In genomic region chr3:140949880-140950662, GRCm38 (mm10) we compare ENCODE assay signal across 10 mouse cellular contexts.
DNase-seq lines count a peak whose midpoint lies in the region; ATAC-seq and TF ChIP-seq lines count a peak whose summit lies in the region.
"Had no signal": no experiment of that assay in that cellular context is flagged by ENCODE, and none has a peak within 500 bp of the region (broad histone marks: within the 10 kb centered on the region; RNA-seq: fewer than 3 reads in every experiment).

No protein-coding gene starts in this region.

- no peak for TF ChIP-seq EP300 in CH12.LX (IDR thresholded peaks at IDR 0.05; ENCODE audit: low read length)

- H3K9me3 ChIP-seq in CH12.LX (replicated peaks; ENCODE audit: low read length) = no peaks in the 10 kb centered on the region
- H3K9me3 ChIP-seq in forebrain, embryonic 11.5 days (ENCODE audit: control insufficient read depth, low read length) = no peaks in the 10 kb centered on the region
- H3K9me3 ChIP-seq in liver, embryonic 16.5 days (replicated peaks; ENCODE audit: control insufficient read depth, low read length) = no peaks in the 10 kb centered on the region
- H3K9me3 ChIP-seq: limb, embryonic 15.5 days had no signal

- peaks cover 0 to 4% of the 10 kb centered on the region in 2 experiments; a peak in 2 of 4 replicates for H3K4me1 ChIP-seq in CH12.LX (ENCODE audit: control insufficient read depth in 1 of 2, insufficient read depth in 2 of 2)
- no peaks in the 10 kb centered on the region; the same call in 1 of the 2 replicates for H3K4me1 ChIP-seq in forebrain, embryonic 11.5 days (replicated peaks; ENCODE audit: control insufficient read depth, insufficient read depth, low read length)
- H3K4me1 ChIP-seq in liver, embryonic 16.5 days (ENCODE audit: control insufficient read depth, low read depth, low read length) = peaks cover 6% of the 10 kb centered on the region
- H3K4me1 ChIP-seq: limb, embryonic 15.5 days had no signal

- no peak for TF ChIP-seq CTCF in CH12.LX (conservative IDR thresholded peaks at IDR 0.05 in 1 of 2, IDR thresholded peaks at IDR 0.05 in 1 of 2; ENCODE audit: low read depth in 2 of 2, low read length in 2 of 2)

- peak; percentile 17 for DNase-seq in embryo, embryonic 11 days
- DNase-seq in embryo, embryonic 10 days (ENCODE audit: low spot score) = no peak
- no peak for DNase-seq in CH12.LX (ENCODE audit: extremely low read depth)
- DNase-seq in forebrain, embryonic 11.5 days (ENCODE audit: low spot score) = no peak
- no peak for DNase-seq in ovary, adult 18-20 months (ENCODE audit: low spot score)
- no peak for DNase-seq in cerebellum, adult 11 months
- no peak for DNase-seq in right cerebral cortex, postnatal 14 days
- DNase-seq: kidney, adult 11 months had no signal

- H3K4me3 ChIP-seq in CH12.LX (replicated peaks in 1 of 3; ENCODE audit: low read depth in 2 of 3, low read length in 2 of 3, poor library complexity in 1 of 3) = no peak overlapping the region
- H3K4me3 ChIP-seq in forebrain, embryonic 11.5 days (ENCODE audit: low read depth, low read length) = no peak overlapping the region
- no peak overlapping the region for H3K4me3 ChIP-seq in liver, embryonic 16.5 days (ENCODE audit: low read depth, low read length)
- H3K4me3 ChIP-seq: limb, embryonic 15.5 days had no signal

- in situ Hi-C loops in CH12.LX (cut with MboI; ENCODE audit: low pct_ligation_motif_present, low pct_unique_long_range_greater_than_20kb, low sequenced_read_pairs) = no loop called here

- 59% methylated on average over 4 of the region's 4 CpGs for WGBS in forebrain, embryonic 11.5 days
- 10% methylated on average over 4 of the region's 4 CpGs for WGBS in liver, embryonic 16.5 days (ENCODE audit: insufficient replicate concordance)

- dilution Hi-C loops in CH12.LX (cut with MboI; ENCODE audit: extremely low pct_ligation_motif_present, extremely low pct_unique_long_range_greater_than_20kb, low sequenced_read_pairs) = no loop called here

- TF ChIP-seq RAD21 in CH12.LX (IDR thresholded peaks at IDR 0.05; ENCODE audit: low read depth, low read length) = no peak

- no peak overlapping the region for H3K27ac ChIP-seq in CH12.LX (ENCODE audit: insufficient read depth, low read depth)
- H3K27ac ChIP-seq in forebrain, embryonic 11.5 days (ENCODE audit: low read depth, low read length) = peak overlapping the region; percentile 10; the same call in 1 of the 2 replicates
- H3K27ac ChIP-seq in liver, embryonic 16.5 days (ENCODE audit: low read length) = peak overlapping the region; percentile 38; the same call in 1 of the 2 replicates
- H3K27ac ChIP-seq: limb, embryonic 15.5 days had no signal

- no peak overlapping the region for H3K9ac ChIP-seq in CH12.LX (ENCODE audit: insufficient read depth, low read depth)
- no peak overlapping the region for H3K9ac ChIP-seq in forebrain, embryonic 11.5 days (ENCODE audit: low read length)
- H3K9ac ChIP-seq in liver, embryonic 16.5 days (ENCODE audit: low read depth, low read length) = no peak overlapping the region
- H3K9ac ChIP-seq: limb, embryonic 15.5 days had no signal

- no peaks in the 10 kb centered on the region for H3K27me3 ChIP-seq in CH12.LX (replicated peaks)
- H3K27me3 ChIP-seq in forebrain, embryonic 11.5 days (ENCODE audit: control insufficient read depth, insufficient read depth, low read length) = no peaks in the 10 kb centered on the region
- H3K27me3 ChIP-seq in liver, embryonic 16.5 days (ENCODE audit: control insufficient read depth, insufficient read depth, low read depth, low read length) = no peaks in the 10 kb centered on the region
- H3K27me3 ChIP-seq: limb, embryonic 15.5 days had no signal

- no peak for TF ChIP-seq POLR2A in CH12.LX (IDR thresholded peaks at IDR 0.05; ENCODE audit: low read depth, low read length)

- no peaks in the 10 kb centered on the region for H3K79me2 ChIP-seq in CH12.LX (replicated peaks; ENCODE audit: control insufficient read depth, extremely low read depth, insufficient read depth, poor library complexity, severe bottlenecking)

- peak overlapping the region; percentile 5; the same call in 1 of the 2 replicates for H3K4me2 ChIP-seq in CH12.LX (ENCODE audit: insufficient read depth, low read depth, poor library complexity, severe bottlenecking)
- H3K4me2 ChIP-seq in forebrain, embryonic 11.5 days (ENCODE audit: low read depth, low read length, severe bottlenecking) = no peak overlapping the region
- H3K4me2 ChIP-seq in liver, embryonic 16.5 days (ENCODE audit: low read depth, low read length) = peak overlapping the region; percentile 11; the same call in 1 of the 2 replicates
- H3K4me2 ChIP-seq: limb, embryonic 15.5 days had no signal

- no peaks in the 10 kb centered on the region for H3K36me3 ChIP-seq in CH12.LX (replicated peaks in 1 of 2; ENCODE audit: control insufficient read depth in 1 of 2, insufficient read depth in 1 of 2, low read length in 1 of 2)
- H3K36me3 ChIP-seq in forebrain, embryonic 11.5 days (ENCODE audit: control insufficient read depth, insufficient read depth, low read length) = no peaks in the 10 kb centered on the region
- no peaks in the 10 kb centered on the region for H3K36me3 ChIP-seq in liver, embryonic 16.5 days (ENCODE audit: control insufficient read depth, insufficient read depth)
- H3K36me3 ChIP-seq: limb, embryonic 15.5 days had no signal

- ATAC-seq in forebrain, embryonic 11.5 days (replicated peaks; ENCODE audit: low FRiP score) = peak; percentile 84
- peak; percentile 88 for ATAC-seq in liver, embryonic 16.5 days (ENCODE audit: low read depth)

TF ChIP-seq in CH12.LX, 34 proteins besides CTCF, POLR2A, EP300 and RAD21:
- TF ChIP-seq E2F4 (IDR thresholded peaks at IDR 0.05; ENCODE audit: insufficient replicate concordance, low read depth, low read length) (no peak), NRF1 (IDR thresholded peaks at IDR 0.05; ENCODE audit: low read depth, low read length) (no peak), ETS1 (conservative IDR thresholded peaks at IDR 0.05; ENCODE audit: low read depth, low read length) (no peak), ZC3H11A (IDR thresholded peaks at IDR 0.05; ENCODE audit: low read depth, low read length) (no peak), CHD2 (IDR thresholded peaks at IDR 0.05; ENCODE audit: low read length) (no peak), USF2 (conservative IDR thresholded peaks at IDR 0.05; ENCODE audit: low read depth, low read length) (no peak), ELF1 (IDR thresholded peaks at IDR 0.05; ENCODE audit: low read depth, low read length) (no peak), TCF12 (IDR thresholded peaks at IDR 0.05; ENCODE audit: low read depth, low read length) (no peak), JUND (conservative IDR thresholded peaks at IDR 0.05; ENCODE audit: low read depth, low read length) (no peak), RCOR1 (conservative IDR thresholded peaks at IDR 0.05; ENCODE audit: low read depth, low read length) (no peak), JUN (IDR thresholded peaks at IDR 0.05; ENCODE audit: insufficient read depth, low read depth, low read length) (no peak), TBP (conservative IDR thresholded peaks at IDR 0.05; ENCODE audit: low read depth, low read length) (no peak), NELFE (IDR thresholded peaks at IDR 0.05; ENCODE audit: low read depth, low read length) (no peak), CHD1 (IDR thresholded peaks at IDR 0.05; ENCODE audit: low read depth, low read length) (no peak), ZKSCAN1 (IDR thresholded peaks at IDR 0.05; ENCODE audit: borderline replicate concordance, low read depth, low read length) (no peak), IRF4 (IDR thresholded peaks at IDR 0.05; ENCODE audit: low read depth, low read length) (no peak), MAFK (IDR thresholded peaks at IDR 0.05; ENCODE audit: insufficient replicate concordance, low read length) (no peak)
